Mouse (Mus musculus) embryonic fibroblast, embryonic 13.5 days (primary cell): ENCODE data around the gene Rars2. TPM values are rescaled to one million over a fixed set of nuclear protein-coding genes. Genes with fewer than 3 reads are reported as not detected.
A peak's percentile ranks its signal among the peaks of the same experiment; 100 is the strongest.
"Not testable (repeated sequence)": the region's sequence is repeated elsewhere in the genome, so short reads cannot be mapped to it uniquely, and the experiment has no call there.

ENCODE experiments used
- H3K27ac ChIP-seq: 2 replicates; pipeline ENCODE4 v1.5.1; 2012; ENCODE audit warnings: low read length, control low read depth, inconsistent platforms; ENCODE audit not compliant: insufficient read depth
- H3K4me1 ChIP-seq: 2 replicates; pipeline ENCODE4 v1.6.1; 2011; ENCODE audit warnings: low read length; ENCODE audit not compliant: control insufficient read depth, insufficient read depth
- H3K4me3 ChIP-seq: 2 replicates; pipeline ENCODE4 v1.5.1; 2011; ENCODE audit warnings: mild to moderate bottlenecking, control low read depth, low read length; ENCODE audit not compliant: insufficient read depth
- CTCF ChIP-seq: IDR thresholded peaks from 2 replicates; pipeline ENCODE4 v1.5.1; 2011; ENCODE audit warnings: mild to moderate bottlenecking, control low read depth, low read length, moderate library complexity, borderline replicate concordance; ENCODE audit not compliant: insufficient read depth
- POLR2A ChIP-seq: IDR thresholded peaks from 2 replicates; pipeline ENCODE4 v1.6.1; 2011; ENCODE audit warnings: low read depth, mild to moderate bottlenecking, control low read depth, low read length, moderate library complexity
- polyA plus RNA-seq: library from polyadenylated mRNA; stranded (reverse); fragments of >200 nt; gene quantifications from 2 replicates; pipeline ENCODE4 v1.2.4, GENCODE M21; 2011; ENCODE audit warnings: low read depth; ENCODE audit not compliant: missing spikeins, insufficient read length

Gene Rars2
- 26.9 and 34.3 TPM in 2 replicates for polyA plus RNA-seq

GRCm38 (mm10) chr4:34614630-34615094 is at the start of gene Rars2, which contains the start of gene Orc3:
Gene Rars2 (plus strand): TSS chr4:34614957.
Gene Orc3 (minus strand): TSS chr4:34614944.
- peak; percentile 91 for TF ChIP-seq POLR2A
- no peak for TF ChIP-seq CTCF
- peak within 1 kb of the TSS; percentile 14; the same call in 1 of the 2 replicates for H3K27ac ChIP-seq
- H3K4me3 ChIP-seq: peak within 1 kb of the TSS; percentile 90
- H3K4me1 ChIP-seq: peaks cover 2% of the 10 kb centered on the region; the same call in 1 of the 2 replicates

DNA sequence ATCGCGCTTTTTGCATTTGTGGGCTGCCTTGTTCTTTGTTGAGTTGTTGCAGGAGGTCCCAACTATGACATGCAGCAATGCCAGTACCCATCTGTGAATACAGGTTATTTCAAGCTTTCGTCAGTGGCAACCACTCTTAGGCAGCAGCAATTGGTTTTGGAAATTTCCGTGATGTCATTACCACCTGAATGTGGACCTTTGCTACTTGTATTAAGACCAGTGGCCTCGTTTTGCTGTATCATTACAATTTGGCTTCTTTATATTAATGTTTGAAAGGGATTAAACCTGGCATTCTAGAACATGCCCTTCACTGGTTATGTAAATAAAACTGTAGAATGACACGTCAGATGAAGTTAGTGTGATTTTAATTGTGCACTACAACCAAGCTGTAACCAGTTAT is 48.5 kb upstream of the Rars2 start:
- no peak overlapping the region for H3K4me3 ChIP-seq
- H3K4me1 ChIP-seq: peaks cover 4% of the 10 kb centered on the region; the same call in 1 of the 2 replicates
- no peak overlapping the region for H3K27ac ChIP-seq
- no peak for TF ChIP-seq CTCF
- TF ChIP-seq POLR2A: no peak

- Histone ChIP-seq H3K4me3 (no peak overlapping the region), H3K27ac (no peak overlapping the region), H3K4me1 (peaks cover 4% of the 10 kb centered on the region; the same call in 1 of the 2 replicates)
- no peak for TF ChIP-seq CTCF
- no peak for TF ChIP-seq POLR2A
These were observed 41.9 kb upstream of the Rars2 start for GRCm38 (mm10) chr4:34572876-34573275.

- TF ChIP-seq CTCF (no peak), POLR2A (no peak)
- no peak overlapping the region for H3K27ac ChIP-seq
These were observed 37.7 kb upstream of the Rars2 start for GRCm38 (mm10) chr4:34577028-34577427.

GRCm38 (mm10) chr4:34579215-34579614 is 35.5 kb upstream of the Rars2 start:
- TF ChIP-seq CTCF (no peak), POLR2A (no peak)
- no peak overlapping the region for H3K4me3 ChIP-seq
- peaks cover 3% of the 10 kb centered on the region for H3K4me1 ChIP-seq
- H3K27ac ChIP-seq: no peak overlapping the region

More at GRCm38 (mm10) chr4:34577028-34577427, 37.7 kb upstream of the Rars2 start:
- Histone ChIP-seq H3K4me1 (peaks cover 2% of the 10 kb centered on the region), H3K4me3 (no peak overlapping the region)

DNA sequence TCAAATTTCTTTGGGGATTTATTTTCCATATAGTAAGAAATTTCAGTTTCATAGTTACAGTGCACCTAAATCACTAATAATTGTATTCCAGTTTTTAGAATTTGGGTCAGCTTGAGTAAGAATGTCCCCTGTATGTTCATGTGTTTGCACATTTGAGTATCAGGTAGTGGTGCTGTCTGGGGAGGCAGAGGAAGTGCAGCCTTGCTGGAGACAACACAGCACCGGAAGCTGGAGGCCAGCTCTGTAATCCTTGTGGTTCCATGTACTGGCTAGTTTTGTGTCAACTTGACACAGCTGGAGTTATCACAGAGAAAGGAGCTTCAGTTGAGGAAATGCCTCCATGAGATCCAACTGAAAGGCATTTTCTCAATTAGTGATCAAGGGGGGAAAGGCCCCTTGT is 33.3 kb upstream of the Rars2 start:
- not testable (repeated sequence) for H3K27ac ChIP-seq, H3K4me3 ChIP-seq, H3K4me1 ChIP-seq

DNA sequence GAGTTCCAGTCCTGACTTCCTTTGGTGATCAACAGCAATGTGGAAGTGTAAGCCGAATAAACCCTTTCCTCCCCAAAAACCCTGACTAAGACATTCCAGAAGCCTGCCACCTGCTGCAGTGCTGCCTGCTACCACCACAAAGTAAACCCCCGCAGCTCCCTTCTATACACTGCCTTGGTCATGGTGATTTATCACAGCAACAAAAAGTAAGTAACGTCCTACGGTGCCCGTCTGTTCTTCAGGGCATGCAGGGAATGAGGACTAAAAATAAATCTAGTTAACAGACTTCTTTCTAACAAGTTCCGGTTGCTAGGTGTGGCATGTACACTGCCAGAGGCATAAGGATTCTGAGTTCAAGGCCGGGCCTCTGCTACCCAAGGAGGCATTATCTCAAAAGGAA is 32.8 kb upstream of the Rars2 start:
- no peak overlapping the region for H3K4me3 ChIP-seq
- peak overlapping the region; percentile 38; the same call in 1 of the 2 replicates for H3K27ac ChIP-seq
- H3K4me1 ChIP-seq: peaks cover 5% of the 10 kb centered on the region
- no peak for TF ChIP-seq POLR2A
- no peak for TF ChIP-seq CTCF

DNA sequence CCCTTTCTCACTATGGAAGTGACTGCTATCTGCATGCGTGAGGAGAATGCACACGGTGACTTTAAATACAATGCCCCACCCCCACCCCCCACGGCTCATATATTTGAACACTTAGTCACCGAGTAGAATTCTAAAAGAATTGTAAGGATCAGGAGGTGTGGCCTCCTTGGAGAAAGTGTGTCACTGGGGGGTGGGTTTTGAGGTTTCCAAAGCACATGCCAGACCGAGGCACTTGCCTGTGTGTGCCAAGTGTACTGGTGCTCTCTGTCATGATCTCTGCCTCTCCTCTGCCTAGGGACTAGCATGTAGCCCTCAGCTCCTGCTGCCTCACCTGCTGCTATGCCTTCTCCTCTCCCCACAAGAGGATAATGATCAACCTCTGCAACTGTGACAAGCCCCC is 32.3 kb upstream of the Rars2 start:
- Histone ChIP-seq H3K27ac (peak overlapping the region; percentile 38; the same call in 1 of the 2 replicates), H3K4me1 (peaks cover 5% of the 10 kb centered on the region), H3K4me3 (no peak overlapping the region)
- TF ChIP-seq CTCF (no peak), POLR2A (no peak)

- H3K27ac ChIP-seq: no peak overlapping the region
- peaks cover 5% of the 10 kb centered on the region for H3K4me1 ChIP-seq
- TF ChIP-seq CTCF (no peak), POLR2A (no peak)
- H3K4me3 ChIP-seq: no peak overlapping the region
These were observed 31.3 kb upstream of the Rars2 start for GRCm38 (mm10) chr4:34583427-34583826.

DNA sequence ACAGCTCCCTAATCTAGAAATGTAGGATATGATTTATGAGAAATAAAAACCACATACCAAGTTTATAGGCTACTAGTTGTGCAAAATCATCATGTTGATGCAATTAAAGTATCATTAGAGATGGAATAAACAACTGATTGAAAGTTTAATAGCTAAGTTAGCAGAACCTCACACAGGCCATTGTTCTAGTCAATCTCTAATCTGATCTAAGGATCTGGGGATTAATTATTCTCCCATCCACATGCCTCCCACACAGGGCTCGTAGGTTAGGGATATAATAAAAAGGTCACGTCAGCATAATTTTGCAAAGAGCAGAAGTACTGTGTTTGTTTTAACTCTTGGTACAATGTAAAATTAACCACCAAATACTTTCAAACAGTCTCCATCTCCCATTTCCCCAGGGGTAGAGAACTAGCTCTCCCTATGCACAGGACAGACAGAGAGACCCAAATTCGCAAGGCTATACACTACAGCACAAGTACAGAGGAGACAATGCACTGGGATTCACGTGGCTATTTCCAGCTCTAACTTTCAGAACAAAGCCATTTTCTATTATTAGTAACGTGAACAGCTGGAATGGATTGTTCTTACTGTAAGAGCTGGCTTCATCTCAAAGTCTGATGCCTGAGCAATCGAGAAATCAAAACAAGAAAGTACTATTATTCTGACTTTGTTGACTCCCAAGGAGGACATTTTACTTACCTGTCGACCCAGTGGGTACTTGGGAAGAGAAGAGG is 29.7 kb upstream of the Rars2 start:
- TF ChIP-seq CTCF: no peak
- no peak for TF ChIP-seq POLR2A
- peaks cover 5% of the 10 kb centered on the region for H3K4me1 ChIP-seq
- no peak overlapping the region for H3K4me3 ChIP-seq
- H3K27ac ChIP-seq: peak overlapping the region; percentile 48

DNA sequence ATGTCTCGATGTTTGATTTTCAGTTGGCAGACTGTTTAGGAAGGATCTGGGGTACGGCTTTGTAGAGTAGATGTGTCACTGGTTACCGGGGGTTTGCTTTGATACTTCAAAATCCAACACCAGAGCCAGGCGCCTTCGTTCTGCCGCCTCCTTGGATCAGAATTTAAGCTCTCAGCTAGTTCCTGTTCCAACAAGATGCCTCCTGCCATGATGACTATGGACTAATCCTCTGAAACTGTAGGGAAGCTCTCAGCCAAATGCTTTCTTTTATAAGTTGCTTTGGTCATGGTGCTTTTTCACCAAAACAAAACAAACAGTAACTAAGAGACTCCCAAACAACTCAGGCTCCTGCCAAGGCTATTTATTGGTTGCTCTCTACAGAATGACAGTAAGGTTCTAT is 11.6 kb upstream of the Rars2 start:
- TF ChIP-seq CTCF (no peak), POLR2A (no peak)
- Histone ChIP-seq H3K4me3 (no peak overlapping the region), H3K27ac (no peak overlapping the region), H3K4me1 (no peaks in the 10 kb centered on the region)
